8 mouse cellular contexts compared by ENCODE assay signal in the genomic region with DNA sequence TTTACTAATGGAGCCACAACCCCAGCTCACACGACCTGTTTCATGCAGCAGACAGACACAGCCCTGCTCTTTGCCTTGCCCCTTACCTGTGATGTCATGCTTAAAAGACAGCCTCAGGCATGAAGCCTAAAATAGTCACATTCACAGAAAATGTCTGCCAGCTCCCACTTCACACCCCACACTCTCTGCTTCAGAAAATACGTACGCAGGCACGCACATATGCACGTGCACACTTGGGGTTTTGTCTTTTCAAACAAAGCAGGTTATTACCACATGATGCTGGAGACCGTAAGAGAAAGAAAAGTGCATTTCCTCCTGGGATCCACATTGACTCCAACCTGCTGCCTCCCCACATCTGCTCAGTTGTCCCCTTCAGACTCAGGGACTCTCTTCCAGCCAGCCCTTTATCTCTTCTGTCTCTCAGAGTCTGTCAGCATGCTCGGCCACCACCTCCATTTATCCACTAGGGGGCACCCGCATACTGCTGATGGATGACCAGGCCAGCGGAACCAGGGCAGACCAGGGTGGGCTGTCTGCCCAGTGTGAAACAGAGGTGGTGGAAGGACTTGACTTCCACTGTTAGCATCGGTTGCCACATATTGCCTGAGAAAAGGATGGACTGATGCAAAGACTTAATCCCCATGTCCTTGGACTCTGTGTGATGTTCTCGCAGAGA. TPM values are rescaled to one million over a fixed set of nuclear protein-coding genes. Genes with fewer than 3 reads are reported as not detected.
A peak's percentile ranks its signal among the peaks of the same experiment; 100 is the strongest.
DNase-seq lines count a peak whose midpoint lies in the region; ATAC-seq lines count a peak whose summit lies in the region.

No protein-coding gene starts in this region.

- peaks cover 8% of the 10 kb centered on the region for H3K4me1 ChIP-seq in intestine, embryonic 14.5 days (replicated peaks; ENCODE audit: control insufficient read depth, insufficient read depth, low read length)

- no peak overlapping the region for H3K27ac ChIP-seq in intestine, embryonic 14.5 days (ENCODE audit: low read depth)

- no peak overlapping the region for H3K4me3 ChIP-seq in intestine, embryonic 14.5 days (ENCODE audit: low read depth, low read length)

- no peaks in the 10 kb centered on the region for H3K36me3 ChIP-seq in intestine, embryonic 14.5 days (ENCODE audit: control insufficient read depth, insufficient read depth, low read length)

- H3K9ac ChIP-seq in intestine, embryonic 14.5 days (ENCODE audit: low read length) = no peak overlapping the region

- DNase-seq in adrenal gland, adult 2 months = peak; percentile 80
- peak; percentile 89 for DNase-seq in embryo, embryonic 11 days
- peak; percentile 78 to 81 for DNase-seq in gastrocnemius, postnatal 36 days
- peak; percentile 92 for DNase-seq in intestine, embryonic 14.5 days (ENCODE audit: low spot score)
- DNase-seq in left cerebral cortex, postnatal 14 days (ENCODE audit: low spot score in 2 of 2) = peak; percentile 92 to 93
- peak; percentile 90 for DNase-seq in mesoderm, embryonic 11.5 days (ENCODE audit: low read depth, low spot score)
- peak; percentile 84 for DNase-seq in right cerebral cortex, postnatal 25 days
- peak; percentile 79 to 80 for DNase-seq in urinary bladder, postnatal 36 days (ENCODE audit: low spot score in 2 of 2)

- H3K9me3 ChIP-seq in intestine, embryonic 14.5 days (ENCODE audit: control insufficient read depth, low read length) = no peaks in the 10 kb centered on the region

- 54% methylated on average over 11 of the region's 11 CpGs for WGBS in intestine, embryonic 14.5 days

- intact Hi-C loops in gastrocnemius, postnatal 36 days (cut with DNase I) = loop anchor here (2.0 to 5.0 kb wide), 4 partner anchors 17 to 160 kb away; no protein-coding TSS in a partner anchor
- intact Hi-C loops in left cerebral cortex, postnatal 14 days (cut with DNase I) = loop anchor here (5.0 to 10.0 kb wide), 2 partner anchors 160 to 467 kb away; no protein-coding TSS in a partner anchor

- no peaks in the 10 kb centered on the region for H3K27me3 ChIP-seq in intestine, embryonic 14.5 days (replicated peaks; ENCODE audit: control insufficient read depth, insufficient read depth, low read length)

- H3K4me2 ChIP-seq in intestine, embryonic 14.5 days (ENCODE audit: low read length) = no peak overlapping the region

- peak; percentile 79 for ATAC-seq in intestine, embryonic 14.5 days (replicated peaks; ENCODE audit: low FRiP score, low TSS enrichment, low read depth)

RNA-seq across cellular contexts. Expression of a gene that starts 15.8 kb away (rescaled TPM):
- total RNA-seq in adrenal gland, adult 2 months (2021) = 10 to 100 TPM; 27.8 to 41.3 TPM
- polyA plus RNA-seq in adrenal gland, adult 2 months (2012; rRNA removed) = 187 and 230 TPM in 2 replicates
- 1 to 10 TPM; 4.8 to 5.3 TPM for total RNA-seq in gastrocnemius, postnatal 36 days (2021)
- 96.5 and 101 TPM in 2 replicates for polyA plus RNA-seq in intestine, embryonic 14.5 days (2014; fragmentation: Nextera tagmentation; extraction: Ambion mirVana)
- total RNA-seq in left cerebral cortex, postnatal 14 days (2021) = 1 to 10 TPM; 5.1 to 5.9 TPM

RNA-seq across cellular contexts. Expression of a gene that starts 46.5 kb away (rescaled TPM):
- total RNA-seq in adrenal gland, adult 2 months (2021) = 1 to 10 TPM; 4.9 to 7.3 TPM
- 23.2 and 32.4 TPM in 2 replicates for polyA plus RNA-seq in adrenal gland, adult 2 months (2012; rRNA removed)
- 1 to 10 TPM; 2.4 to 3.0 TPM for total RNA-seq in gastrocnemius, postnatal 36 days (2021)
- 34.7 and 42.4 TPM in 2 replicates for polyA plus RNA-seq in intestine, embryonic 14.5 days (2014; fragmentation: Nextera tagmentation; extraction: Ambion mirVana)
- total RNA-seq in left cerebral cortex, postnatal 14 days (2021) = 1 to 10 TPM; 1.6 to 2.3 TPM

Comparison
In these comparisons a context has a peak if more than half of its experiments do, and no peak if none do; other contexts are left out.
1. RNA of a gene that starts 15.8 kb away (total RNA-seq): 27.8 to 41.3 TPM in adrenal gland, adult 2 months; 5.1 to 5.9 TPM in left cerebral cortex, postnatal 14 days and 4.8 to 5.3 TPM in gastrocnemius, postnatal 36 days; every median in the first group is over 4 times any median in the second.
2. Peak in every context shown above with its lines, with median percentiles within 50 percentile points of each other: DNase-seq.